Mouse (Mus musculus) kidney, embryonic 15.5 days (tissue): ENCODE data around the gene Ddx31. TPM values are rescaled to one million over a fixed set of nuclear protein-coding genes. Genes with fewer than 3 reads are reported as not detected.

Experiments used
- ATAC-seq: fragments of 200-750 bp; cut with Nextera tagmentation; replicated peaks from 2 replicates; pipeline ENCODE4 v1.8.0; 2017; ENCODE audit warnings: moderate TSS enrichment; ENCODE audit not compliant: low FRiP score
- H3K27ac ChIP-seq: fragments of 300-500 bp; sonication (generic); 2 replicates; pipeline ENCODE4 v1.5.1; 2015; ENCODE audit warnings: mild to moderate bottlenecking, inconsistent platforms
- H3K27me3 ChIP-seq: fragments of 300-500 bp; sonication (generic); 2 replicates; pipeline ENCODE4 v1.6.1; 2015; ENCODE audit warnings: inconsistent platforms
- H3K36me3 ChIP-seq: fragments of 300-500 bp; sonication (generic); 2 replicates; pipeline ENCODE4 v1.6.1; 2015; ENCODE audit warnings: inconsistent platforms
- H3K4me1 ChIP-seq: fragments of 300-500 bp; sonication (generic); 2 replicates; pipeline ENCODE4 v1.6.1; 2015; ENCODE audit warnings: inconsistent platforms
- H3K4me2 ChIP-seq: fragments of 300-500 bp; sonication (generic); 2 replicates; pipeline ENCODE4 v1.6.1; 2015; ENCODE audit warnings: moderate library complexity, mild to moderate bottlenecking, inconsistent platforms
- H3K4me3 ChIP-seq: fragments of 300-500 bp; sonication (generic); replicated peaks from 2 replicates; pipeline ENCODE4 v1.5.1; 2015; ENCODE audit warnings: mild to moderate bottlenecking, inconsistent platforms
- H3K9ac ChIP-seq: fragments of 300-500 bp; sonication (generic); 2 replicates; pipeline ENCODE4 v1.6.1; 2015; ENCODE audit warnings: mild to moderate bottlenecking, inconsistent platforms
- H3K9me3 ChIP-seq: fragments of 300-500 bp; sonication (generic); replicated peaks from 2 replicates; pipeline ENCODE4 v1.6.1; 2016; ENCODE audit warnings: inconsistent platforms
- WGBS: fragments of 180-500 bp; shearing (Covaris S2); methylation state at CpG from one replicate; pipeline ENCODE4 v1.1.7; 2015; ENCODE audit warnings: mixed read lengths; 5-methylcytosine and 5-hydroxymethylcytosine counted together
- polyA plus RNA-seq: library from polyadenylated mRNA; unstranded; fragments of >200 nt; fragmentation: Nextera tagmentation; extraction: Ambion mirVana; gene quantifications from 2 replicates; pipeline ENCODE4 v1.2.1, GENCODE M21; 2015

Gene Ddx31
- polyA plus RNA-seq, 1 experiment from 2014 or later: 15.6 TPM

DNA sequence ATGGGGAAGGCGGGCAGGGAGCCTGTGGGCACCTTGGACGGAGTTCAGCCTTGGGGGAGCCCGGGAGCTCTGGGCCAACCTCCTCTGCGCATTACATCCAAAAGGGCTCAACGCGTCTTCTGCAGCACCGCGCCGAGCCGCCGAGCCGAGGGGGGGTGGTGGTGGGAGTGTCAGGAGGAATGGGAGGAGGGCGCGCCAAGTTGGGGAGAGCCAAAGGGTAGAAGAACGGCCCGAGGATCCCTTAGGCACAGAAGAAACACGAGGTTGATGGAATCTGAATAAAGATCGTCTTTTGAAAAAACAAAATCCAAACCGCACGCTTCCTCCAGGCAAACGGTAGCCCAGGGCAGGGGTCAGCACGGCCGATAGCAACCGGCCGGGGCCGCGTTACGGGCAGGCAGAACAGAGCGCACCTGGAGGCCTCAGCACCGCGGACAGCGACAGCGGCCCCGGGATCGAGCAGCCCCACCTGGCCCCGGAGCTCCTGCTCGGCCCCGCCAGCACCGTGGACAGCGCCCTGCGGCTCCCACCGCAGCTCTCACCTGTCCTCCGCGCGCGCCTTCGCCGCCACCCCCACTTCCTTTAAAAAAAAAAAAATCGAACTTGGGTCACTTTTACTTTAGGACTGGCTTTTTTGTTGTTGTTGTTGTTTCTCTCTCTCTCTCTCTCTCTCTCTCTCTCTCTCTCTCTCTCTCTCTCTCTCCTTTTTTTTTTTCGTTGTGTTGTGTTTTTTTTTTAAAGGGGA, 75.7 kb downstream of the Ddx31 start:
- H3K27me3 ChIP-seq: peaks cover 100% of the 10 kb centered on the region
- peaks cover 23% of the 10 kb centered on the region for H3K4me1 ChIP-seq
- H3K9ac ChIP-seq: no peak overlapping the region
- peak overlapping the region; percentile 12; the same call in 1 of the 2 replicates for H3K4me2 ChIP-seq
- no peak overlapping the region for H3K4me3 ChIP-seq
- under 1% methylated on average over 50 of the region's 50 CpGs for WGBS
- H3K27ac ChIP-seq: no peak overlapping the region
- H3K36me3 ChIP-seq: no peaks in the 10 kb centered on the region
- no peaks in the 10 kb centered on the region for H3K9me3 ChIP-seq
- ATAC-seq: peak; percentile 58

DNA sequence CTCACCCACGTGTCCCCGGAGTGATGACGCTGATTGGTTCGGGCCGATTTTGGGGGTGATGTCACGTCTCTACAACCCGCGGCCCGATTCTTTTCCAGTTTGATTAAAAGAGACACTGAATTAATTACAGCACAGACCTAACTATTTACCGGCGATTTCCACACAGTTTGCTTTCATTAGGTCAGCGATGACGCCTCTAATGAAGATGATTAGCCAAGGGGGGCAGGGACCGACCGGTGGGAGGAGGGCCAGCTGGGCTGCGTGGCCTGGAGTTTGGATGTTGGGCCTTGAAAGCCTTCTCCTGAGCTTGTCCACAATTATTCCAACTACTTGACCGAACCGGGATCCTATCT, 76.3 kb downstream of the Ddx31 start, which contains the start of gene Barhl1:
Gene Barhl1, minus strand, starts transcription at position 156 of the 353 bp plus-strand sequence.
- no peaks in the 10 kb centered on the region for H3K9me3 ChIP-seq
- no peak within 1 kb of the TSS for H3K4me3 ChIP-seq
- WGBS: 2% methylated on average over 18 of the region's 18 CpGs
- H3K27ac ChIP-seq: no peak within 1 kb of the TSS
- H3K4me2 ChIP-seq: peak within 1 kb of the TSS; percentile 12
- no peak within 1 kb of the TSS for H3K9ac ChIP-seq
- peaks cover 100% of the 10 kb centered on the region for H3K27me3 ChIP-seq
- H3K36me3 ChIP-seq: no peaks in the 10 kb centered on the region
- ATAC-seq: no peak
- H3K4me1 ChIP-seq: peaks cover 18% of the 10 kb centered on the region

DNA sequence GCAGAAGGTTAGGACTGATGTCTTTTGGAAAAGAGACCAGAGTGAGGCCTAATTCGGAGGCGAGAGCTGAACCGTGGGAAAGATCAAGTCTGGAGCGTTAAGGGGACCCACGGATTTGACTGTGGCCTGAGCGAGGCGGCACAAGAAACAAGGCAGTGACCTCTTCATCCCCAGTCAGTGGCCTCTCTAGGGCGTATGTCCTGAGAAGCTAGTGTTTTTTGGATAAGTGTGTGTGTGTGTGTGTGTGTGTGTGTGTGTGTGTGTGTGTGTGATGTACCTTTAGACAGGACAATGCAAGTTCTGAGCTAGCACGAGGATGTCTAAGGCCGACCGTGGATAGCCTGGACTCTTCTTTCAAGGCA, 76.9 kb downstream of the Ddx31 start:
- peaks cover 100% of the 10 kb centered on the region for H3K27me3 ChIP-seq
- no peak for ATAC-seq
- 5% methylated on average over 11 of the region's 11 CpGs for WGBS
- no peak overlapping the region for H3K9ac ChIP-seq
- no peaks in the 10 kb centered on the region for H3K9me3 ChIP-seq
- no peak overlapping the region for H3K27ac ChIP-seq
- H3K4me2 ChIP-seq: no peak overlapping the region
- H3K4me3 ChIP-seq: no peak overlapping the region
- H3K4me1 ChIP-seq: peaks cover 16% of the 10 kb centered on the region
- H3K36me3 ChIP-seq: no peaks in the 10 kb centered on the region

DNA sequence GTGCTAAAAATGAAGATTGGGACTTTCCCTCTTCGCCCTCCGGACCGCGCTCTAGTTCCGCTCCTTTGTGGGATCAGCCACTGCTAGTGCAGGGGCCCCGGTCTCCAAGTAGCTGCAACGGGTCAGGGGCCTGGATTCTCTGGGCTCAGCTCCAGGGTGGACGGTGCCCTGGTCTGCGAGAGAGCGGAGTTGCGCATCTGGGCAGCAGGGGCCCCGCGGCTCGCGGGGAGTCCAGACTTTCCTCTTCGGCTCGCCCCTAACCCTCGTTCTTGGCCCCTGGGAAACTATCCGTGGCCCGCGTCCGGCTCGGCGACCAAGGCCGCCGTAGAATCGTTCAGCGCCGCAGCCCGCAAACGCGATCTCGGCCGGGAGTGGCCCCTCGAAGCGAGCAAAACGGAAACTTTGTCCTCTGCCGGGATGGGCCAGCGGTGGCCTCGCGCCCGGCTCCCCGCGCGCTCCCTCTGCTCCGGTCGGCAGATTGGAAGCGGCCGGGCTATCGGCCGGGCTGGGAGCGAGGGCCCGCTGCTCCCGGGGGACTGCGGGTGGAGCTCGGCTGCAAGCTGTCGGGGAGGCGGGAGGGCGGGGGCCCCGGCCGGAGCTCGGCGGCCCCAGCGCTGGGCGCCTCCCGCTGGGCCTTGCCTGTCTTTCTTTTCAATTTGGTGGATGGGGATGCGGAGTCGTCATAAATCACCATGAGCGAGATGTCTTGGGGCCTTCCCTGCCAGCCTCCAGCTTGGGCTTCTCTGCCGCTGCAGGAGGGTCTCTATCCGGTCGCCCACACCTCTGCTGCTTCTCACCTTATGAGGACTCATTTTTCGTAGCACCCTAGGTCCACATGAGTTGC, 77.5 kb downstream of the Ddx31 start:
- H3K9me3 ChIP-seq: no peaks in the 10 kb centered on the region
- H3K4me3 ChIP-seq: peak overlapping the region; percentile 21
- H3K4me1 ChIP-seq: peaks cover 16% of the 10 kb centered on the region
- H3K27ac ChIP-seq: no peak overlapping the region
- ATAC-seq: no peak
- peaks cover 100% of the 10 kb centered on the region for H3K27me3 ChIP-seq
- peak overlapping the region; percentile 39 for H3K4me2 ChIP-seq
- no peak overlapping the region for H3K9ac ChIP-seq
- WGBS: under 1% methylated on average over 73 of the region's 73 CpGs
- no peaks in the 10 kb centered on the region for H3K36me3 ChIP-seq

DNA sequence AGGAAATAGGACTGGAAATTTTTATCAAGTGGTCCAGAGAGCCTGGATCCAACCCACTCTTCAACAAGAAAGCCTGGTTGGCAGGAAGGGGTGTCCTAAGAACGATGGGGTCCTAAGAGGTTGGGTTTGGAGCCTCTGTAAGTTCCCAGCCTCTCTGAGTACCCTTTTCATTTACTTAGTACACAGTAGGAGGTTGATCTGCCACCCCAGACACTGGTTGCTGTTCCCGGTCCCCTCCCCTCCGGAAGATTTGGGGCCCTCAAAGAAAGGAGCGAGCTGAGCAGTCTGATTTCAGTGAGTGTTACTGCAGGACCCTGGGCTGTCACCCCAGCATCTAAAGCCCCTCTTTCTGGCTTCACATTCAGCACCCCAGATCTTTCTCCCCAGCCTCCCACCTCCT, 78.8 kb downstream of the Ddx31 start:
- Histone ChIP-seq H3K4me3 (no peak overlapping the region), H3K27ac (no peak overlapping the region), H3K4me2 (no peak overlapping the region), H3K9ac (no peak overlapping the region), H3K27me3 (peaks cover 100% of the 10 kb centered on the region), H3K4me1 (peaks cover 16% of the 10 kb centered on the region), H3K36me3 (no peaks in the 10 kb centered on the region), H3K9me3 (no peaks in the 10 kb centered on the region)
- 2% methylated on average over 4 of the region's 4 CpGs for WGBS
- ATAC-seq: no peak

DNA sequence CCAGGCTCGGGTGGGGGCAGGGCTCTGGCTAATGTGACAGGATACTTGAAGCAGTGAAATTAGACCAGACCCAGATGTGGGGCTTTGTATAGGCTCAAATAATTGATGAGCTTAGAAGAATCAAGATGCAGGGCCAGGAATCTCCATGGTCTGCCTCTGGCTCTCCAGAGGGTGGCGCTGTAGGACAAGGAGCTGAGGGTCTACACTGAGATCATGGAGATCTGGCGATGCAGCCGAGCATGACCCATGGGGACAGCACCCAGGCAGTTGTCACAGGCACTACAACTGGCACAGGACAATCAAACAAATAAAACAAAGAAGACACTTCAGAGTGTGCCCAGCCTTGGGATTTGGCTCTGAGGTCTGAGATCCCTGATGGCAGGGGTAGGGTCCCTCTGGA, 83.7 kb downstream of the Ddx31 start:
- Histone ChIP-seq H3K27ac (no peak overlapping the region), H3K9me3 (no peaks in the 10 kb centered on the region), H3K4me2 (no peak overlapping the region), H3K27me3 (peaks cover 99% of the 10 kb centered on the region), H3K36me3 (no peaks in the 10 kb centered on the region), H3K4me1 (no peaks in the 10 kb centered on the region), H3K4me3 (no peak overlapping the region), H3K9ac (no peak overlapping the region)
- WGBS: 0% methylated on average over 4 of the region's 4 CpGs
- ATAC-seq: no peak

DNA sequence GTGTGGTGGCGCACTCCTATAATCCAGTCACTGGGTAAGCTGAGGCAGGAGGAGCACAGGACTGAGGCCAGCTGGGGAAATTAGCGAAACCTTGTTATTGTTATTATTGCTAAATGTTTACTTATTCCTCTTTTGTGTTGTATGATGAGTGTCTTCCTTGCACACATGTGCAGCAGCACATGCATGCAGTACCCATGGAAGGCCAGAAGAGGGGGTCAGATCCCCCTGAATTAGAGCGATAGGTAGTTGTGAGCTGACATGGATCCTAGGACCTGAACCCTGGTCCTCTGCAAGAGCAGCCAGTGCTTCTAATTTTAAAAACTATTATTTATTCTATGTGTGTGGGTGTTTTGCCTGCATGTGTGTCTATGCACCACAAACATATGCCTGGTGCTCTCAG, 90.4 kb downstream of the Ddx31 start:
- Histone ChIP-seq H3K27ac (no peak overlapping the region), H3K9ac (no peak overlapping the region), H3K4me1 (no peaks in the 10 kb centered on the region), H3K4me2 (no peak overlapping the region), H3K36me3 (no peaks in the 10 kb centered on the region), H3K4me3 (no peak overlapping the region), H3K27me3 (peaks cover 81% of the 10 kb centered on the region), H3K9me3 (no peaks in the 10 kb centered on the region)
- 93% methylated on average over 3 of the region's 3 CpGs for WGBS
- no peak for ATAC-seq

DNA sequence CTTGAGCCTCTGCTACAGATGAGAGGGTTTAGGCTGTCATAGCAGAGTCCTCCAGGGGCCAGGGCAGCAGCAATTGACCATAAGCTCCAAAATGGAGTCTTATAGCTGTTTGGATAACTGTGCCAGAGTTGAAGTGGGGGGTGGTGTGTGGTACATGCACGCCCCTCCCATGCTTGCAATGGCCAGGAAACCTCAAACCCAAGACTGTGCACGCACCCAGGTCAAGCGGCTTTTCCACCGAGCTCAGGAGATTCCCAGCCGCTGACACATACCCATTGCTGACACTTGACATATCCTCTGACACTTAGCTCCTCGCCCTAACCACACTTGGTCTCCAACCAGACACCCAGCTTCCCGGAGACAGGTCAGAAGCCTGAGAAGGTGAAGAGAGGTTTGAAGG, 98.8 kb downstream of the Ddx31 start:
- no peak overlapping the region for H3K4me2 ChIP-seq
- no peak overlapping the region for H3K4me3 ChIP-seq
- WGBS: 78% methylated on average over 7 of the region's 7 CpGs
- no peak for ATAC-seq
- no peak overlapping the region for H3K27ac ChIP-seq
- H3K4me1 ChIP-seq: peaks cover 8% of the 10 kb centered on the region
- H3K27me3 ChIP-seq: peaks cover 87% of the 10 kb centered on the region
- H3K9ac ChIP-seq: no peak overlapping the region
- H3K9me3 ChIP-seq: no peaks in the 10 kb centered on the region
- H3K36me3 ChIP-seq: no peaks in the 10 kb centered on the region

DNA sequence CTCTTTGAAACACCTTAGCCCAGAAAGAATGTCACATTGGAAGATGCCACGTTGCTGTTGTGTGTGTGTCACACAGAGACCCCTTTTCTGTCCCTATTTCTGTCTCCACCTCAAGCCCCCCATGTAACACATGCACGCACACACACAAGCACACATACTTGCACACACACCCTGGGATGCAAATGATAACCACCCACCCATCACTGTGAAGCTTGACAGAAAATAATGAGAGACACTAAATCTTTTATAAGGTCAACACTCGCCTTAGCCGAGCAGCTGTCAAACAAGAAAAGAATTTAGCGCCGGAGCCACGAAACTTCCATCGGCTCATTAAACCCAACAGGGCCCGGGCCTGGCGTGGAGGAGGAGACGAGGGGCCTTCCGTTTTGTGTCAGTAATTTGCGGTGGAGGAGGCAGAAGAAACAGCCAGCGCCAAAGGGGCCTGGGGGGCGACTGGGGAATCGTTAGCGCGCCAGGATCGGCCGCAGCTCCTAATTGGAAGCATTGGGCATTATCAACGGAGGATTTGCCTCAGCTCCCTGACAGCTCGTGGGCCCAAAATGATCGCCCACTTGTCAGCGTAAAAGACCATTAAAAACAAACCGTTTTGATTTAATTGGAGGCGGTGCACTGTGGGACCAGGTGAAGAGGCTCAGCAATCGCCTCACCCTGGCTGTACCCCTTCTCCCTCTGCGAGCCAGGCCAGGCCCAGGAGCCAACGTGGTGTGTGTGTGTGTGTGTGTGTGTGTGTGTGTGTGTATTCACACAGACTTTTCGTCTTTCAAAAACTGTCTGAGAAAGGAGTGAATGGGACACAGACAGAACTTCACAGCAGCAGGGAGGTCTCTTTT, 103.7 kb downstream of the Ddx31 start:
- Histone ChIP-seq H3K36me3 (no peaks in the 10 kb centered on the region), H3K4me2 (peak overlapping the region; percentile 40), H3K4me1 (peaks cover 13% of the 10 kb centered on the region), H3K27ac (no peak overlapping the region), H3K27me3 (peaks cover 95% of the 10 kb centered on the region), H3K4me3 (no peak overlapping the region), H3K9ac (no peak overlapping the region), H3K9me3 (no peaks in the 10 kb centered on the region)
- 14% methylated on average over 30 of the region's 30 CpGs for WGBS
- no peak for ATAC-seq

DNA sequence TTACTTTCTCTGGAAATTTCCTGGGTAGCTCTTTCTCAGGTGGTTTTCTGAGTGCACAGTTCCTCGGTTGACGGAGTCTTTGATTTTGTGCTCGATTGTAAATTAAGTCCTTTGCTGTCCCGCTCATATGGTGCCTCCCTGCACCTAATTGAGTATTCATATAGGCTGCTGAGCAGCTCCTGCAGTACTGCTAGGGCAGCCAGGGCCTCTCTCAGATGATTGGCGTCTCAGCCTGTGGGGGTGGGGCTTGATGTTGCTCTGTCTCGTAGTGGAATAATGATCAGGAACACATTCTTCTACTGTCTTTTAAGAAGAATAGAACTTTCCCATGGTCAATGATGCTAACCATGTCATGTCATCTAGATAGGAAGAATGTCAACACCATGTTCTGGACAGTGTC, 105.2 kb downstream of the Ddx31 start:
- H3K4me3 ChIP-seq: no peak overlapping the region
- peaks cover 13% of the 10 kb centered on the region for H3K4me1 ChIP-seq
- no peak overlapping the region for H3K27ac ChIP-seq
- no peak overlapping the region for H3K9ac ChIP-seq
- no peak overlapping the region for H3K4me2 ChIP-seq
- ATAC-seq: no peak
- H3K9me3 ChIP-seq: no peaks in the 10 kb centered on the region
- H3K27me3 ChIP-seq: peaks cover 92% of the 10 kb centered on the region
- 48% methylated on average over 6 of the region's 6 CpGs for WGBS
- no peaks in the 10 kb centered on the region for H3K36me3 ChIP-seq

DNA sequence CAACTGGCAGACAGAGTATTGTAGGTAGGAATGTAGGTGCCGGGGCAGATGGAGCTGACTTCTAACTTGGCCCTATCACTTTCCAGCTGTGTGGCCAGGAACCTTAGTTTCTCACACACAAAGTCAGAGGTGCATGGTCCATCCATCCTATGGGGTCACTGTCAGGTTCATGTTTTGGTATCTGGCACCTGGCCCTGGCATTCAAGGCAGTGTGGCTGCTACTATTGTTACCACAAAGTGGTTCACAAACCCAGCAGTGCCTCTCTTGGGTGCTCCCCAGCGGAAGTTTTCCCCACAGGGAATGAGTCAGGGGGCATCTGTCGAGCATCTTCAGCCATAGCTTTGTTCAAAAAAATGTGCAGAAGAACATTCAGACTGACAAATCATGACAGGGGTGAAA, 106.1 kb downstream of the Ddx31 start:
- Histone ChIP-seq H3K4me3 (no peak overlapping the region), H3K4me1 (peaks cover 13% of the 10 kb centered on the region), H3K9ac (no peak overlapping the region), H3K27me3 (peaks cover 92% of the 10 kb centered on the region), H3K4me2 (no peak overlapping the region), H3K36me3 (no peaks in the 10 kb centered on the region), H3K9me3 (no peaks in the 10 kb centered on the region), H3K27ac (no peak overlapping the region)
- no peak for ATAC-seq
- WGBS: 86% methylated on average over 3 of the region's 3 CpGs

DNA sequence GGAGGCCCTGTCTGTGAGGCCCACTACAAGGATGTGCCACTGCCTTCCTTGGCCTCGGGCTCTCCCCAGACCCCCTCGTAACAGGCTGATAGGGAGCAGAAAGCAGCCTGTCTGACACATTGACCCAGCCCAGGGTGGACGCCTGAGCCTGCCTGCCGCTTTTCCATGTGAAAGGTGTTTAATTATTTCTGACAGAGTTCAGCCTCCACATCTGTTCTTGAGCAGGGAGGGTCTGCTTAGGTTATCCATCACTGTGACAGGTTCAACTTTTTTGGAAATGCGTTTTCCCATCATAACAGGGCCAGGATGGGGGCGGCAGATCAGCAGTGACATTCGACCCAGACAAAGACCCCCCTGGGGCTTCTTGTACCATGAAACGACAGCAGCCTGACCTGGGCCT, 112.8 kb downstream of the Ddx31 start:
- H3K36me3 ChIP-seq: no peaks in the 10 kb centered on the region
- 20% methylated on average over 8 of the region's 8 CpGs for WGBS
- no peak overlapping the region for H3K4me2 ChIP-seq
- H3K4me3 ChIP-seq: no peak overlapping the region
- H3K9ac ChIP-seq: no peak overlapping the region
- H3K27ac ChIP-seq: no peak overlapping the region
- no peak for ATAC-seq
- peaks cover 93% of the 10 kb centered on the region for H3K27me3 ChIP-seq
- no peaks in the 10 kb centered on the region for H3K9me3 ChIP-seq
- H3K4me1 ChIP-seq: no peaks in the 10 kb centered on the region
